Mouse (Mus musculus): Measurements from ENCODE around the gene Ntsr2. TPM values are rescaled to one million over a fixed set of nuclear protein-coding genes. Genes with fewer than 3 reads are reported as not detected.

Ntsr2 gene
- total and polyA plus RNA-seq, 3 experiments = not detected

GRCm38 (mm10) chr12:16662955-16663585, 9.9 kb downstream of the Ntsr2 start:
- H3K9ac ChIP-seq (ENCODE audit: insufficient read depth, low read depth) = no peak overlapping the region
- peaks cover 1% of the 10 kb centered on the region for H3K27me3 ChIP-seq (replicated peaks)
- H3K79me2 ChIP-seq (replicated peaks; ENCODE audit: control insufficient read depth, extremely low read depth, insufficient read depth, poor library complexity, severe bottlenecking) = no peaks in the 10 kb centered on the region
- H3K36me3 ChIP-seq (replicated peaks in 1 of 2; ENCODE audit: control insufficient read depth in 1 of 2, insufficient read depth in 1 of 2, low read length in 1 of 2) = no peaks in the 10 kb centered on the region
- no peak overlapping the region for H3K27ac ChIP-seq (ENCODE audit: insufficient read depth, low read depth)
- no peak overlapping the region for H3K4me2 ChIP-seq (ENCODE audit: insufficient read depth, low read depth, poor library complexity, severe bottlenecking)
- H3K4me1 ChIP-seq (ENCODE audit: control insufficient read depth in 1 of 2, insufficient read depth in 2 of 2) = no peaks in the 10 kb centered on the region
- dilution Hi-C loops (cut with MboI; ENCODE audit: extremely low pct_ligation_motif_present, extremely low pct_unique_long_range_greater_than_20kb, low sequenced_read_pairs) = no loop called here
- TF ChIP-seq NELFE (IDR thresholded peaks at IDR 0.05; ENCODE audit: low read depth, low read length) (no peak), ZC3H11A (IDR thresholded peaks at IDR 0.05; ENCODE audit: low read depth, low read length) (no peak), CTCF (conservative IDR thresholded peaks at IDR 0.05 in 1 of 2, IDR thresholded peaks at IDR 0.05 in 1 of 2; ENCODE audit: low read depth in 2 of 2, low read length in 2 of 2) (peak in 1 of 2 experiments; percentile 46; a peak in 2 of 4 replicates), ZMIZ1 (IDR thresholded peaks at IDR 0.05; ENCODE audit: low read depth, low read length) (no peak), EP300 (IDR thresholded peaks at IDR 0.05; ENCODE audit: low read length) (no peak)
- no peaks in the 10 kb centered on the region for H3K9me3 ChIP-seq (replicated peaks; ENCODE audit: low read length)
- in situ Hi-C loops (cut with MboI; ENCODE audit: low pct_ligation_motif_present, low pct_unique_long_range_greater_than_20kb, low sequenced_read_pairs) = no loop called here
- no peak overlapping the region for H3K4me3 ChIP-seq (replicated peaks in 1 of 3; ENCODE audit: low read depth in 2 of 3, low read length in 2 of 3, poor library complexity in 1 of 3)
- DNase-seq (ENCODE audit: extremely low read depth) = peak; percentile 2

- no peak overlapping the region for H3K27ac ChIP-seq (ENCODE audit: insufficient read depth, low read depth)
- DNase-seq (ENCODE audit: extremely low read depth) = peak; percentile 2
- H3K9ac ChIP-seq (ENCODE audit: insufficient read depth, low read depth) = no peak overlapping the region
- H3K27me3 ChIP-seq (replicated peaks) = no peaks in the 10 kb centered on the region
- H3K79me2 ChIP-seq (replicated peaks; ENCODE audit: control insufficient read depth, extremely low read depth, insufficient read depth, poor library complexity, severe bottlenecking) = no peaks in the 10 kb centered on the region
- no peak for TF ChIP-seq ZMIZ1 (IDR thresholded peaks at IDR 0.05; ENCODE audit: low read depth, low read length)
- no peak for TF ChIP-seq MAZ (IDR thresholded peaks at IDR 0.05; ENCODE audit: low read depth, low read length)
- TF ChIP-seq BHLHE40 (IDR thresholded peaks at IDR 0.05; ENCODE audit: low read depth, low read length) = no peak
- TF ChIP-seq MYC (IDR thresholded peaks at IDR 0.05; ENCODE audit: low read depth, low read length) = no peak
- TF ChIP-seq ZC3H11A (IDR thresholded peaks at IDR 0.05; ENCODE audit: low read depth, low read length) = no peak
- no peak for TF ChIP-seq SIN3A (IDR thresholded peaks at IDR 0.05; ENCODE audit: low read length)
- TF ChIP-seq CTCF (conservative IDR thresholded peaks at IDR 0.05 in 1 of 2, IDR thresholded peaks at IDR 0.05 in 1 of 2; ENCODE audit: low read depth in 2 of 2, low read length in 2 of 2) = no peak
- TF ChIP-seq SMC3 (IDR thresholded peaks at IDR 0.05; ENCODE audit: low read depth, low read length) = no peak
- TF ChIP-seq TBP (conservative IDR thresholded peaks at IDR 0.05; ENCODE audit: low read depth, low read length) = no peak
- TF ChIP-seq RAD21 (IDR thresholded peaks at IDR 0.05; ENCODE audit: low read depth, low read length) = no peak
- no peak for TF ChIP-seq E2F4 (IDR thresholded peaks at IDR 0.05; ENCODE audit: insufficient replicate concordance, low read depth, low read length)
- no peak for TF ChIP-seq MEF2A (IDR thresholded peaks at IDR 0.05; ENCODE audit: borderline replicate concordance, low read depth, low read length)
- no peak for TF ChIP-seq USF1 (IDR thresholded peaks at IDR 0.05; ENCODE audit: low read depth, low read length)
- no peak for TF ChIP-seq EP300 (IDR thresholded peaks at IDR 0.05; ENCODE audit: low read length)
- TF ChIP-seq ELF1 (IDR thresholded peaks at IDR 0.05; ENCODE audit: low read depth, low read length) = no peak
- TF ChIP-seq ETS1 (conservative IDR thresholded peaks at IDR 0.05; ENCODE audit: low read depth, low read length) = no peak
- no peak overlapping the region for H3K4me3 ChIP-seq (replicated peaks in 1 of 3; ENCODE audit: low read depth in 2 of 3, low read length in 2 of 3, poor library complexity in 1 of 3)
- H3K36me3 ChIP-seq (replicated peaks in 1 of 2; ENCODE audit: control insufficient read depth in 1 of 2, insufficient read depth in 1 of 2, low read length in 1 of 2) = no peaks in the 10 kb centered on the region
- no peaks in the 10 kb centered on the region for H3K4me1 ChIP-seq (ENCODE audit: control insufficient read depth in 1 of 2, insufficient read depth in 2 of 2)
- no peaks in the 10 kb centered on the region for H3K9me3 ChIP-seq (replicated peaks; ENCODE audit: low read length)
- dilution Hi-C loops (cut with MboI; ENCODE audit: extremely low pct_ligation_motif_present, extremely low pct_unique_long_range_greater_than_20kb, low sequenced_read_pairs) (no loop called here), in situ Hi-C loops (cut with MboI; ENCODE audit: low pct_ligation_motif_present, low pct_unique_long_range_greater_than_20kb, low sequenced_read_pairs) (no loop called here)
- no peak overlapping the region for H3K4me2 ChIP-seq (ENCODE audit: insufficient read depth, low read depth, poor library complexity, severe bottlenecking)
Observed at GRCm38 (mm10) chr12:16665022-16665421, 11.8 kb downstream of the Ntsr2 start.

All from CH12.LX (cell line).